Mouse (Mus musculus) liver, adult 2 months (tissue): ENCODE measurements at regions not wholly inside any gene's neighbourhood (a gene's known extent, or its start where the extent isn't known, plus 50 kb on each side); places are given as distances from the start of the nearest gene placed in this dataset.

Source experiments
- DNase-seq: peaks from one replicate; pipeline ENCODE4 v3.0.0-alpha.2; 2011; ENCODE audit warnings: low read depth, low spot score; ENCODE audit errors: extremely low read depth
- H3K27ac ChIP-seq: fragments of 200-500 bp; replicated peaks from 2 replicates; pipeline ENCODE4 v1.5.1; 2012; ENCODE audit warnings: low read depth, mild to moderate bottlenecking, control low read depth, inconsistent platforms, low read length; ENCODE audit not compliant: insufficient read depth
- H3K27me3 ChIP-seq: fragments of 200-500 bp; 2 replicates; pipeline ENCODE4 v1.6.1; 2012; ENCODE audit warnings: mild to moderate bottlenecking, moderate library complexity, low read length, inconsistent platforms; ENCODE audit not compliant: control insufficient read depth, insufficient read depth
- H3K36me3 ChIP-seq: fragments of 200-500 bp; 2 replicates; pipeline ENCODE4 v1.6.1; 2012; ENCODE audit warnings: low read length, inconsistent platforms; ENCODE audit not compliant: control insufficient read depth, insufficient read depth
- H3K4me1 ChIP-seq: fragments of 200-500 bp; 2 replicates; pipeline ENCODE4 v1.6.1; 2011; ENCODE audit warnings: low read length; ENCODE audit not compliant: control insufficient read depth, insufficient read depth
- H3K4me3 ChIP-seq: fragments of 200-500 bp; 2 replicates; pipeline ENCODE4 v1.5.1; 2011; ENCODE audit warnings: low read depth, mild to moderate bottlenecking, control low read depth, low read length, moderate library complexity; ENCODE audit not compliant: insufficient read depth
- H3K79me2 ChIP-seq: fragments of 200-500 bp; 2 replicates; pipeline ENCODE4 v1.6.1; 2012; ENCODE audit warnings: inconsistent platforms, mild to moderate bottlenecking, low read length, moderate library complexity; ENCODE audit not compliant: control insufficient read depth, insufficient read depth
- H3K9ac ChIP-seq: fragments of 200-500 bp; 2 replicates; pipeline ENCODE4 v1.6.1; 2012; ENCODE audit warnings: low read depth, mild to moderate bottlenecking, control low read depth, inconsistent platforms, low read length
- CTCF ChIP-seq: fragments of 200-500 bp; IDR thresholded peaks from 2 replicates; pipeline ENCODE4 v1.5.1; 2011; ENCODE audit warnings: low read depth, low read length, control low read depth
- POLR2A ChIP-seq: fragments of 200-500 bp; IDR thresholded peaks from 2 replicates; pipeline ENCODE4 v1.6.1; 2011; ENCODE audit warnings: low read length, control low read depth; ENCODE audit not compliant: insufficient read depth; ENCODE audit errors: extremely low read depth
- WGBS: fragments of 180-500 bp; shearing (Covaris S2); methylation state at CpG from one replicate; pipeline ENCODE4 v1.1.7; 2018; 5-methylcytosine and 5-hydroxymethylcytosine counted together

GRCm38 (mm10) chr9:34278068-34278467 lies 207.6 kb upstream of the Kirrel3 start:
- WGBS = 52% methylated on average over 5 of the region's 5 CpGs
- H3K36me3 ChIP-seq = no peaks in the 10 kb centered on the region
- H3K9ac ChIP-seq = no peak overlapping the region
- peak; percentile 78 for DNase-seq
- no peak overlapping the region for H3K4me3 ChIP-seq
- no peaks in the 10 kb centered on the region for H3K4me1 ChIP-seq
- no peak overlapping the region for H3K27ac ChIP-seq
- no peaks in the 10 kb centered on the region for H3K27me3 ChIP-seq
- TF ChIP-seq POLR2A = no peak
- no peak for TF ChIP-seq CTCF
- no peaks in the 10 kb centered on the region for H3K79me2 ChIP-seq

GRCm38 (mm10) chr9:34279386-34279785 lies 206.3 kb upstream of the Kirrel3 start:
- DNase-seq = no peak
- WGBS = 83% methylated on average over 2 of the region's 2 CpGs
- TF ChIP-seq POLR2A (no peak), CTCF (no peak)
- Histone ChIP-seq H3K9ac (no peak overlapping the region), H3K4me1 (no peaks in the 10 kb centered on the region), H3K4me3 (no peak overlapping the region), H3K79me2 (no peaks in the 10 kb centered on the region), H3K27ac (no peak overlapping the region), H3K36me3 (no peaks in the 10 kb centered on the region), H3K27me3 (no peaks in the 10 kb centered on the region)

GRCm38 (mm10) chr9:34279906-34280305 lies 205.8 kb upstream of the Kirrel3 start:
- Histone ChIP-seq H3K79me2 (no peaks in the 10 kb centered on the region), H3K4me1 (no peaks in the 10 kb centered on the region), H3K36me3 (no peaks in the 10 kb centered on the region), H3K27me3 (no peaks in the 10 kb centered on the region), H3K4me3 (no peak overlapping the region), H3K27ac (no peak overlapping the region), H3K9ac (no peak overlapping the region)
- 49% methylated on average over 2 of the region's 2 CpGs for WGBS
- no peak for DNase-seq
- TF ChIP-seq POLR2A (no peak), CTCF (no peak)

- no peaks in the 10 kb centered on the region for H3K4me1 ChIP-seq
- no peak overlapping the region for H3K9ac ChIP-seq
- H3K79me2 ChIP-seq = no peaks in the 10 kb centered on the region
- no peak overlapping the region for H3K27ac ChIP-seq
- no peak for DNase-seq
- 78% methylated on average over 11 of the region's 11 CpGs for WGBS
- no peak for TF ChIP-seq POLR2A
- TF ChIP-seq CTCF = no peak
- H3K36me3 ChIP-seq = no peaks in the 10 kb centered on the region
- no peak overlapping the region for H3K4me3 ChIP-seq
- no peaks in the 10 kb centered on the region for H3K27me3 ChIP-seq
Measured at GRCm38 (mm10) chr9:34280311-34281208, 205.1 kb upstream of the Kirrel3 start.

- H3K27me3 ChIP-seq = no peaks in the 10 kb centered on the region
- no peaks in the 10 kb centered on the region for H3K79me2 ChIP-seq
- H3K27ac ChIP-seq = no peak overlapping the region
- no peak overlapping the region for H3K9ac ChIP-seq
- no peaks in the 10 kb centered on the region for H3K4me1 ChIP-seq
- DNase-seq = no peak
- 77% methylated on average over 1 of the region's 1 CpGs for WGBS
- no peak for TF ChIP-seq CTCF
- TF ChIP-seq POLR2A = no peak
- H3K4me3 ChIP-seq = no peak overlapping the region
- no peaks in the 10 kb centered on the region for H3K36me3 ChIP-seq
Measured at GRCm38 (mm10) chr9:34323571-34323970, 162.1 kb upstream of the Kirrel3 start.

GRCm38 (mm10) chr9:34328723-34329122 lies 157.0 kb upstream of the Kirrel3 start:
- Histone ChIP-seq H3K36me3 (no peaks in the 10 kb centered on the region), H3K9ac (no peak overlapping the region), H3K27ac (no peak overlapping the region), H3K79me2 (no peaks in the 10 kb centered on the region), H3K4me3 (no peak overlapping the region), H3K27me3 (no peaks in the 10 kb centered on the region), H3K4me1 (no peaks in the 10 kb centered on the region)
- TF ChIP-seq POLR2A = no peak
- TF ChIP-seq CTCF = no peak
- WGBS = 91% methylated on average over 1 of the region's 1 CpGs
- no peak for DNase-seq
